Mouse (Mus musculus) heart, embryonic 14.5 days (tissue): ENCODE results near the gene Cuedc1. TPM values are rescaled to one million over a fixed set of nuclear protein-coding genes. Genes with fewer than 3 reads are reported as not detected.
A peak's percentile ranks its signal among the peaks of the same experiment; 100 is the strongest.

Experiments used
- ATAC-seq: fragments of 200-750 bp; cut with Nextera tagmentation; 2 replicates; pipeline ENCODE4 v1.8.0; 2017; ENCODE audit warnings: low read depth, moderate TSS enrichment; ENCODE audit not compliant: insufficient number of reproducible peaks, insufficient read depth, low FRiP score
- H3K27ac ChIP-seq, 2 experiments: fragments of 200-500 bp in 1 of 2; fragments of 300-500 bp in 1 of 2; sonication (generic) in 1 of 2; replicated peaks in 1 of 2; 2 replicates each; pipeline ENCODE4 v1.5.1; 2012 to 2014; ENCODE audit warnings: low read depth in 2 of 2, low read length in 2 of 2, control low read depth in 1 of 2, mild to moderate bottlenecking in 1 of 2, mixed read lengths in 1 of 2; ENCODE audit not compliant: control insufficient read depth in 1 of 2, insufficient read depth in 1 of 2
- H3K27me3 ChIP-seq: fragments of 300-500 bp; sonication (generic); 2 replicates; pipeline ENCODE4 v1.6.1; 2014; ENCODE audit warnings: mild to moderate bottlenecking, low read length, control low read depth; ENCODE audit not compliant: control insufficient read depth, insufficient read depth
- H3K36me3 ChIP-seq: fragments of 300-500 bp; sonication (generic); 2 replicates; pipeline ENCODE4 v1.6.1; 2014; ENCODE audit warnings: mild to moderate bottlenecking, control low read depth, low read length, mixed read lengths; ENCODE audit not compliant: control insufficient read depth, insufficient read depth
- H3K4me1 ChIP-seq, 2 experiments: fragments of 200-500 bp in 1 of 2; fragments of 300-500 bp in 1 of 2; sonication (generic) in 1 of 2; 2 replicates each; pipeline ENCODE4 v1.6.1; 2012 to 2014; ENCODE audit warnings: low read length in 2 of 2, control low read depth in 1 of 2, mixed read lengths in 1 of 2; ENCODE audit not compliant: control insufficient read depth in 2 of 2, insufficient read depth in 2 of 2
- H3K4me2 ChIP-seq: fragments of 300-500 bp; sonication (generic); 2 replicates; pipeline ENCODE4 v1.6.1; 2014; ENCODE audit warnings: mild to moderate bottlenecking, low read length
- H3K4me3 ChIP-seq, 2 experiments: fragments of 200-500 bp in 1 of 2; fragments of 300-500 bp in 1 of 2; sonication (generic) in 1 of 2; 2 replicates each; pipeline ENCODE4 v1.5.1; 2012 to 2014; ENCODE audit warnings: low read length in 2 of 2, mild to moderate bottlenecking in 2 of 2, control low read depth in 1 of 2, low read depth in 1 of 2, moderate library complexity in 1 of 2; ENCODE audit not compliant: control insufficient read depth in 1 of 2, insufficient read depth in 1 of 2
- H3K9ac ChIP-seq: fragments of 300-500 bp; sonication (generic); 2 replicates; pipeline ENCODE4 v1.6.1; 2014; ENCODE audit warnings: mild to moderate bottlenecking, low read length
- H3K9me3 ChIP-seq: fragments of 300-500 bp; sonication (generic); 2 replicates; pipeline ENCODE4 v1.6.1; 2016; ENCODE audit warnings: low read length, control low read depth; ENCODE audit not compliant: control insufficient read depth
- WGBS: fragments of 180-500 bp; shearing (Covaris S2); extraction: QIAGEN DNeasy Blood & Tissue Kit; methylation state at CpG from one replicate; pipeline ENCODE4 v1.1.7; 2014; 5-methylcytosine and 5-hydroxymethylcytosine counted together
- polyA plus RNA-seq: library from polyadenylated mRNA; unstranded; fragments of >200 nt; fragmentation: Nextera tagmentation; extraction: Ambion mirVana; gene quantifications from 2 replicates; pipeline ENCODE4 v1.2.1, GENCODE M21; 2014

The Cuedc1 gene
- polyA plus RNA-seq, 1 experiment from 2014 or later = 17.0 TPM

DNA sequence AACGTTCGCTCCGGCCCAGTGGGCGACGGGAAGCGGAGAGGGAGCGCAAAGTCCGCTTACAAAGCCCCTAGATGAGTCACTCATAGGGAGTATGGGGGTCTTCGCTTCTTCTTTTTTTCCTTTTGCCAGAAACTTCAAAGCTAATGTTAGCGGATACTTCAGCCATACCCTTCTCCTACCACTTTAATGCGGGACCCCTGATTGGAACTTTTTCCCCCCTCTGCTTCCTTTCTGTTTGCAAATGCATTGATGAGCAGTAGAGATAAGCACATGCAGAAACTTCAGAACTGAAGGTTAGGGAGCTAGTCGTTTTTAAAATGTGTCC is 28.6 kb upstream of the Cuedc1 start:
- 0% methylated on average over 12 of the region's 12 CpGs for WGBS
- Histone ChIP-seq H3K27ac (peak overlapping the region; percentile 15 to 98; a peak in 3 of 4 replicates), H3K9me3 (no peaks in the 10 kb centered on the region), H3K36me3 (peaks cover 13% of the 10 kb centered on the region), H3K4me2 (peak overlapping the region; percentile 94), H3K9ac (peak overlapping the region; percentile 98), H3K27me3 (no peaks in the 10 kb centered on the region), H3K4me3 (peak overlapping the region; percentile 78 to 97), H3K4me1 (peaks cover 4 to 32% of the 10 kb centered on the region in 2 experiments; a peak in 3 of 4 replicates)
- ATAC-seq = no peak

DNA sequence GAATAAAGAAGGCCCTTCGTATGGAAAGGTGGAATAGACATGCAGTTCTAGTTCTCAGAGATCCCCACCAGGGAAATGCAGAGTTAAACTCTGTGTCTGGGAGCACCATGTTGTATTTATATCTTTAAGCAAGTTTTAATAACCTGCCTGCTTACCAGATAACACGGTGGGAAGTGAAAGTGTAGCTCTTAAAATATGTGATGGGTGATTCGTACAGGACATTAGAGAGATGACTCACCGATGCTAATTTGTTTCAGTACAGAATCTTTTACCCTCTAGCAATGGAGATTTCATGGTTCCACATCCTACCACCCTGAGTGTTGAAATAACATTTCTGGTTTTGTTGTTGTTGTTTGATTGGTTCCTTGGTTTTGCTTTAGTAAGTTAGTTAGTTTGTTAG is 27.5 kb upstream of the Cuedc1 start:
- H3K4me1 ChIP-seq = peaks cover 4 to 35% of the 10 kb centered on the region in 2 experiments; a peak in 3 of 4 replicates
- peak overlapping the region in 1 of 2 experiments; percentile 97; a peak in 1 of 4 replicates for H3K4me3 ChIP-seq
- no peak overlapping the region for H3K27ac ChIP-seq
- peak overlapping the region; percentile 94 for H3K4me2 ChIP-seq
- H3K9ac ChIP-seq = peak overlapping the region; percentile 25
- H3K9me3 ChIP-seq = no peaks in the 10 kb centered on the region
- no peaks in the 10 kb centered on the region for H3K27me3 ChIP-seq
- peaks cover 24% of the 10 kb centered on the region for H3K36me3 ChIP-seq
- ATAC-seq = no peak
- 24% methylated on average over 4 of the region's 4 CpGs for WGBS

DNA sequence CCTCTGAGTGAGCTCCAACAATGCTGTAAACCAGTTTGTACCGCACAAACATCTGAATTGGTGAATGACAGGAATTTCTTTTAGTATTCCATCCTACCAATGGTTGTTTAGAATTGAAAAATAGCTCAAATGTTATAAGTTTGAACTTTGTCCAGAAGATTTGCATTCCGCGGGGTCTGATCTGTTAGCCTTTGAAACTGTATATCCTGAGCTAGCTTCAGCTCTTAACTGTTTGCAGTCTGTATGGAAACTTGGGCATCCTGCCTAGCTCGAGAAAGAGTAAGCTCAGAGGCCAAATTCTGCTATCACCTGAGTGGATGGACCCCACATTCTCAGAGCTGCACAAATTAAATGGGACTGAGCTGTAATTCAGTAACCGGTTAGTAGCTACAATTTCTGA is 26.7 kb upstream of the Cuedc1 start:
- Histone ChIP-seq H3K4me3 (no peak overlapping the region), H3K27me3 (no peaks in the 10 kb centered on the region), H3K36me3 (peaks cover 31% of the 10 kb centered on the region), H3K4me2 (peak overlapping the region; percentile 94), H3K9ac (peak overlapping the region; percentile 25; the same call in 1 of the 2 replicates), H3K4me1 (peaks cover 4 to 41% of the 10 kb centered on the region in 2 experiments; a peak in 3 of 4 replicates), H3K27ac (no peak overlapping the region), H3K9me3 (no peaks in the 10 kb centered on the region)
- 74% methylated on average over 5 of the region's 5 CpGs for WGBS
- no peak for ATAC-seq

DNA sequence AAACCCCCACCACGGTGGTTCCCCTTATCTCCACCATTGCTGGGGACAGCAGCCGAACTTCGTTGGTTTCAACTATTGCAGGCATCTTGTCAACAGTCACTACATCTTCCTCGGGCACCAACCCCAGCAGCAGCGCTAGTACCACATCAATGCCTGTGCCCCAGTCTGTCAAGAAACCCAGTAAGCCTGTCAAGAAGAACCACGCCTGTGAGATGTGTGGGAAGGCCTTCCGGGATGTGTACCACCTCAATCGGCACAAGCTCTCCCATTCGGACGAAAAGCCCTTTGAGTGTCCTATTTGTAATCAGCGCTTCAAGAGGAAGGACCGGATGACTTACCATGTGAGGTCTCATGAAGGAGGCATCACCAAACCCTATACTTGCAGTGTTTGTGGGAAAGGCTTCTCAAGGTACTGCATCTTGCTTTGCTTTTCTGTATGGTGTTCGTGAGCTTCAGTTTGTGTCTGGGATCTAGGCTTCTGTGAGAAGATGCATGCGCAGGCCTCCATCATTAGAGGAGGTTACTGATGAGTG is 24.4 kb upstream of the Cuedc1 start:
- Histone ChIP-seq H3K4me2 (no peak overlapping the region), H3K4me3 (no peak overlapping the region), H3K36me3 (peaks cover 53% of the 10 kb centered on the region), H3K9me3 (no peaks in the 10 kb centered on the region), H3K4me1 (peaks cover 4 to 43% of the 10 kb centered on the region in 2 experiments; a peak in 3 of 4 replicates), H3K27me3 (no peaks in the 10 kb centered on the region), H3K27ac (no peak overlapping the region), H3K9ac (peak overlapping the region; percentile 8; the same call in 1 of the 2 replicates)
- 62% methylated on average over 14 of the region's 14 CpGs for WGBS
- no peak for ATAC-seq

DNA sequence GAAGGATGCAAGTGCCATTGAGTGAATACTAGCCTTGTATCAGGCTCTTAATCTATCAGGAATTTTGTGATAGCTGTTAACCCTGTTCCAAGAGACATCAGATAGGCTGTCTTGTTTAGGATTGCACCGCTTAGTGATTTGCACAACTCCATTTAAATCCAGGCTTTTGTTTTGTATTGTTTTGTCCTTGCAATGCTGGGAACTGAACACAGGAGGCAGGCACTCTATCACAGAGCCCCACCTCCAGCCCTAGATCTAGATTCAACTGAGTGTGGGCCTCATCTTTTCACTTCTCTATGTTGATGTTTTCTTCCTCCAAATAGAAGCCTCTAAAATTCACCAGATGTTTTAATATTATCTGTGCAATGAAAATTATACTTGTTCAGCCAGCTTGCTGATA is 22.2 kb upstream of the Cuedc1 start:
- Histone ChIP-seq H3K27ac (no peak overlapping the region), H3K27me3 (no peaks in the 10 kb centered on the region), H3K4me2 (no peak overlapping the region), H3K36me3 (peaks cover 76% of the 10 kb centered on the region), H3K4me3 (no peak overlapping the region), H3K4me1 (peaks cover 4 to 33% of the 10 kb centered on the region in 2 experiments; a peak in 3 of 4 replicates), H3K9me3 (no peaks in the 10 kb centered on the region), H3K9ac (no peak overlapping the region)
- WGBS = 63% methylated on average over 1 of the region's 1 CpGs
- no peak for ATAC-seq

DNA sequence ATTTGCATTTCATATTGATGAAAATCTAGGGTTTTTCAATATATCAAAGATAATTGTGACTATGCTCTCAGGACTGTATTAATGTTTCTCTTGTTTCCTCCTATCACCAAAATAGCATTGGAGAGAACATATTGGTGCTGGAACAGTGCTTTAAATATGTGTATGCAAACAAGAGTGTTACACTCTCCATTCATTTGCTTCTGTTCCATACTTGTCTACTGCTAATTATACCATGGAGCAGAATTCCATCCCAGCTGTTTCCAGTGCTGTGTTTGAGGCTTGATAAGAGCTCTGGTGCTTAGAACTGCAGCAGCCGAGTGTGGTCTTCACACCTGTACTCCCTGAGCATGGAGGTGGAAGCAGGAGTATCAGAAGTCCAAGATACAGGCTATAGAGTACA is 21.5 kb upstream of the Cuedc1 start:
- H3K4me3 ChIP-seq = no peak overlapping the region
- peaks cover 4 to 26% of the 10 kb centered on the region in 2 experiments; a peak in 3 of 4 replicates for H3K4me1 ChIP-seq
- H3K4me2 ChIP-seq = no peak overlapping the region
- H3K27me3 ChIP-seq = no peaks in the 10 kb centered on the region
- WGBS = 36% methylated on average over 1 of the region's 1 CpGs
- H3K9me3 ChIP-seq = no peaks in the 10 kb centered on the region
- no peak overlapping the region for H3K27ac ChIP-seq
- H3K36me3 ChIP-seq = peaks cover 83% of the 10 kb centered on the region
- ATAC-seq = no peak
- H3K9ac ChIP-seq = no peak overlapping the region

DNA sequence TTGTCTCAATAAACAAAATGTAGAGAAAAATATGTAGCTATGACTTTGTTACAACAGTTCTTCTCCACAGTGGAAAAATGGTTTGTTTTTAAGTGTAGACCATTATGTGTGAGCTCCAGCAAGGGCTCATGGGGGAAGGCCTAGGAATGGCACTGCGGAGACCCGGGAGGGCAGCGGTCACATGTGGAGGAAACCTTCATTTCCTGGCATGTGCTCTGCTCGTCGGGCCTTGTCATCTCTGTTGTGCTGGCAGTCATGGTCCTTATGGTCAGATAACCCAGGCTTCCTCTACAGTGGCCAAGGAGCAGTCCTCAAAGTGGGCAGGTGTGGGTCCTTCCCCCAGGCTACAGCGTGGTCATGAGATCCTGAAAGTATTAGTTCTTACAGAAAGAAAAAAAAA is 14.2 kb upstream of the Cuedc1 start:
- Histone ChIP-seq H3K4me2 (no peak overlapping the region), H3K9me3 (no peaks in the 10 kb centered on the region), H3K27ac (no peak overlapping the region), H3K36me3 (peaks cover 63% of the 10 kb centered on the region), H3K4me1 (peaks cover 4 to 17% of the 10 kb centered on the region in 2 experiments; a peak in 3 of 4 replicates), H3K4me3 (no peak overlapping the region), H3K9ac (no peak overlapping the region), H3K27me3 (no peaks in the 10 kb centered on the region)
- no peak for ATAC-seq
- WGBS = 56% methylated on average over 6 of the region's 6 CpGs
